Mouse (Mus musculus) skeletal muscle tissue, adult 2 months (tissue): ENCODE results near the gene Cep19.
"Not testable (repeated sequence)": the region's sequence is repeated elsewhere in the genome, so short reads cannot be mapped to it uniquely, and the experiment has no call there.

Experiments
- DNase-seq: peaks from one replicate; pipeline ENCODE4 v3.0.0-alpha.2; 2012; ENCODE audit warnings: low read depth, low spot score

The Cep19 gene

DNA sequence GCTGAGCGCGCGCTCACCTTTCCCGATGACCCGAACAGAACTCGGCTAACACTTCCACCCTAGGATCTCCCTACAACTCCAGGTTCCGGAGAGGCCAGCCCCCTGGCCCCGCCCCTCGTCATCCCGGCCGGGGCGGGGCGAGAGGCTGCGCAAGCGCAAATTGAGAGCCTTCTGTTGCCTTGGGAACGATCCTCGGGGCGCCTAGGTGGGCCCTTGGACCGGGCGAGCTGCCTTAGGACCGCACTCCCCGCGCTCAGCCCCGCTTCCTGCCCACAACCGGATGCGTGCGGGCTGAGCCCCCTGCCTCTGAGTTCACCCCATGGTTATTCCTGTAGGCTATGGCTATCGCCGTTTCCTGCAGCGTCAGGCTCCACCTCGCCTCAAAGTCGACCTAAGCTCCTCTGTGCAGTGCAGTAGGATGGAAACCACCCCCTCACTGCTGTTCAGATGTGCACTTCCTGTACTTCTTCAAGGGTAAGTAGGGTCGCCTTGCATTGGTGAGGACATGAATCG is at the start of gene Cep19, which contains the start of gene Pigx:
Gene Cep19 (plus strand): TSS at position 163 of the 513 bp plus-strand sequence.
Gene Pigx (minus strand): TSS at position 103 of the 513 bp plus-strand sequence.
- DNase-seq, result peak; percentile 73

DNA sequence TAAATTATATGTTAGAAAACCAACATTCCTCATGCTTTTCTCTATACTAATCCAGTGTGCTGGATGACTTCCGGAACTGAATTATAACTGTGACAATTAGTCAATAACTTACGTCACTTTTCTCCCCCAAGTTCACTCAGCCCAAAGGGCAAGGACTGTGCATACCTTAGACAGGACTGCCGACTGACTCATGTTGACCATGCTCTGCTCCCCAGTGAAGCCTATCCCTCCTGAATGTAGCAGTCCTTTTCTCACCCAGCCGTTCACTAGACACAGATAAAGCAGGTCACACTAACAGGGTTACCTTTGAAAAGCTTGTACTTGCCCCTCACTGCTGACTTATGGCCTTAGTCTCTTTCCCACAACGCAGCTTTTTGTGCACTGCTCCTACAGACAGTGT is 40.8 kb upstream of the Cep19 start:
- no peak for DNase-seq

DNA sequence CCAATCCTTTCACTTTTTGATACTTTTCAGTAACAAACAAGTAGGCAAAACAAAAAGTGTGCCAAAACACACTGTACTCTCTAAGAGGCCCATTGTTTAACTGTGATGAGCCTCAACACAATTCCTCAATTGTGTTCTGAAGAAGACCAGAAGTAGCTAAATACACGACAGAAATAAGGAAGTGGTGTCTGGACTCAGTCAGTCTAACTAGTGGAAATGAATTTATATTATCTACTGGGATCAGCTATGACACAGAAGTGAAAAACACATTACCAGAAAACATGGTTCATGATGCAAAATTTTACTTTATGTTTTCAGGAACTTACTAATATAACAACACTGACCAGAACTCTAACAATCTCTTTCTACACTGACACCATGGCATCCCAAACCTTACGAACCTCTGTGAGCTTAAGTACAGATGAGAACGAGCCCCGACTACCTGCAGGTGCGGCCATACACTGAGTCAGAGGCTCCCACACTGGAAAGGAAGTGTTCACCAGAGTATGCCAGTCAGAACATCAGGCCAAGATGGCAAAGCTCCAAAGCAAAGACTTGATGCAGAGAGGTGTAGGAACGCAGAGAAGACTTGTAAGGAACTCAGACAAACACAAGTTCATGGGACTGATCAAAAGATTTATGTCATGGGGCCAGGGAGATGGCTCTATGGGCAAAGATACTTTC is 39.6 kb upstream of the Cep19 start:
- DNase-seq, result no peak

DNA sequence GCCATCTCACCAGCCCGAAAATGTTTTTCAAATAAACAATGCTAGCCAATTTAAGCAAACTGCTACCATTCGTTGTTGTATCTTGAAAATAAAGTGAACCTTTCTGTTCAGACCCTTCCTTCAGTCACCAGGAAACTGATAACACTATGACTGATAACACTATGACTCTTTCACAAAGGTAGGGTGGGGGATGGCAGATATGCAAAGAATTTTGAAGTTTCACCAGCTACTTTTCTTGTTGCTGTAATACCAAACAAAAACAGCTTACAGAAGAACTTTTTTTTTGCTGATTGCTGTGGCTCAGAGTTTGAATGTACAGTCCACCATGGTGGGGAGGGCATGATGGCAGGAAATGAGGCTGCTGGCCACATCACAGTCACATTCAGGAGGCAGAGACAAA is 37.4 kb upstream of the Cep19 start:
- DNase-seq, result no peak

DNA sequence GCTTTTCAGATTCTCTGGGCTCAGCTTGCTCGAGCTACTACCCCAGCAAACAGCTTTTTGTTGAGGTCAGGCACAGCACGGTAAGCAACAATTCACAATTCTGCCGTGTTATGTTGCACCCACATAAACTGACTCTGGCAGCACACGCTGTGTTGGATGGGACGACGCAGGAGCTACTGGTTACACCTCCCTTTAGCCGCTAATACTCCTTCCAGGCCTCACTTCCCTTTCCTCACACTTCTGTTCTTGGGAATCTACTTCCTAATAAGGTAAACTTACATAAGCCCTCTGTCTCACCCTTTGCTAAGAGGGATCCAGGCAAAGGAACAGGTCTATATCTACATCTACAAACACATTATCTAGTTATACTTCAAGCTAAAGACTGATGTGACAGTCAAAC is 35.7 kb upstream of the Cep19 start:
- no peak for DNase-seq

DNA sequence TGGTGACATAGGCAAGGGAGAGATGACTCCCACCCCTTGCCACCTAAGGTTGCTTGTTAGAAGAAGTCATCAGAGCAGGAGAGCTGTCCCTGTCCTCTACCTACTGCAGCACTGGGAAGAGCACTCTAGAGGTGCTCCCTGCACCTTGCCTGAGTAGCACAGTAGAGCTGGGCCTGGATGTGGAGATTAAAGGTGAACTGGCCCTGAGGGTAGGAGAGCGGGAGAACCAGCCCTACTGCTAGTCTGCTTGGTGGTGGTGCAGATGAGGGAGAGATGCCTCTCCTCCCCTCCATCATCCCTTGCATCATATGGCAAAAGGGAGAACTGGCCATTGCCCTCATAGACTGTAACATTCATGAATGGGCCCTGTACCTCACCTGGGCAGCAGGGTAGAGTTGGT is 32.7 kb upstream of the Cep19 start:
- DNase-seq, result no peak

DNA sequence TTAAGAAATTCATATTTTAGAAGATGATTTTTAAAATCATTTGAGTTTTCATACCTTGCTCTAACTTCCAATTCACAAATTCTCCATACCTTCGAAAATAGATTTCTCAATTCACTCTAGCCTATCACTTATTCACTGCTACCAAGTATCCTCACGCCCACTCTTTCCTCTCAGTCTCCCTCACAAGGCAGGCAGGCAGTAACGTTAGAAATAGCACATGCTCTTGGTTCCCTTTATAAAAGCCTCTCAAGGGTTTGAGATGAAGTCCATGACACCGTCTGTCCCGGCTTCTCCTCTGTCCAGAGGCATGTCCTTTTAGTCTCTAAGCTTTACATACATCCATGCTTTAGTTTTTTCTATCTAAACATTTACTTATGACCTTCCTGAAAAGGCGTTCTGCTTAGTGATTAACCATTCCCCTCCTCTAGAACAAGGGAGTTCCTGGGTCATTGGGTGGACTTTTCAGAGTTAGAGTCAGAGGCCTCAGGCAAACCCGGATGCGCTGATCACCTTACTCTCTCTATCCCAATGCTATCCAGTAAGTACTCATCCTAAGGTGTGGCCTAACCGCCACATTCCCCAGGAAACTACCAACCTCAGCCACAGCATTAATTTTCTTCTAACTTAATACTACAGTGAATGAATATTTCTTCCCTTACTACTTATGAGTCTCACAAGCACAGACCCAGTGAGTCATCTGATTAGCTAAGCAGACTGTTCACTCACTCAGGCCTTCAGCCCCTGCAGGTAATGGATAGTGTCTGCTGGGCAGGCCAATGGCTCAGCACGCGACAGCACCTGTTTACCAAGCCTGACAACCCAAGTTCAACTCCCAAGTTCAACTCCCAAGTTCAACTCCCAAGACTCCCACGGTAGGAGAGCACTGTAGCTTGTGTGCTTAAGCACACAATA is 31.0 kb upstream of the Cep19 start:
- DNase-seq, result no peak

GRCm38 (mm10) chr16:32070070-32070469 is 29.5 kb upstream of the Cep19 start:
- not testable (repeated sequence) for DNase-seq

GRCm38 (mm10) chr16:32075762-32076161 is 23.8 kb upstream of the Cep19 start:
- no peak for DNase-seq

- DNase-seq, result no peak
Measured at GRCm38 (mm10) chr16:32076406-32076805, 23.2 kb upstream of the Cep19 start.

- DNase-seq, result no peak
Measured at GRCm38 (mm10) chr16:32077648-32078407, 21.8 kb upstream of the Cep19 start.

- DNase-seq, result no peak
Measured at GRCm38 (mm10) chr16:32078408-32078990, 21.1 kb upstream of the Cep19 start.

GRCm38 (mm10) chr16:32078991-32079511 is 20.5 kb upstream of the Cep19 start, which contains the start of gene Pak2:
TSS of gene Pak2 (minus strand) at chr16:32079342.
- DNase-seq, result peak; percentile 75

DNA sequence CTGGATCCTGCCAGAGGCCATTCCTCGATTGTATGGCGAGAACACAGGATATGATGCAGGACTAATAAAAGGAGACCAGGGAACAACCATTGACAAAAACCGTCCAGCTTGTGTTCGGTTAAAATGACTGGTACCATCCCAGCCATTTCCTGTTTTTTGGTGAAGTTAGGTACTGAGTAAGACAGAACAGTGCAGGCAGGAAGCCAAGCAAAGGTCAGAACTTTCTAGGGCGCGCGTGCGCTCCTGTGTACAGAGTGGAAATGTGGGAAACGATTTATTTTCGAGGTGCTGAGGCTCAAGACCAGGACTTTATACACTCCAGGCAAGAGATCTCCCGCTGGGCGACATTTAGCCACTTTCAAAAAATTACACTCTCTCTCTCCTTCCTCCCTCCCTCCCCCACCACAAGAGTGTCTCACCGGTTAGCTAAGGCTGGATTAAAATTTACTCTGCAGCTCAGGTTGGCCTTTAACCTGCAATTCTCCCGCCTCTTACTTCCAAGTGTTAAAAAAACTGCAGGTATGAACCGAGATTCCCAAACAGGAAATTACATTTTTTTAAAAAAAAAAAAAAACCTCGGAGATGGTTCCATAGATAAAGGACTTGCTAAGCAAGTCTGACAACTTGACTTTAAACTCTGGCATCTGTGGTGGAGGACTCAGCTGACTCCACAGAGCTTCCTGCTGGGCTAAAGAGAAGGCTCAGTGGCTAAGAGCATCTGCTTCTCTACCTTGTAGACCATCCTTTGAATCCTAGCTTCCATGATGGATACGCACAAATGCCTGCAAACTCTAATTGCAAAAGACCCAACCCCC is 11.8 kb upstream of the Cep19 start:
- DNase-seq, result no peak

DNA sequence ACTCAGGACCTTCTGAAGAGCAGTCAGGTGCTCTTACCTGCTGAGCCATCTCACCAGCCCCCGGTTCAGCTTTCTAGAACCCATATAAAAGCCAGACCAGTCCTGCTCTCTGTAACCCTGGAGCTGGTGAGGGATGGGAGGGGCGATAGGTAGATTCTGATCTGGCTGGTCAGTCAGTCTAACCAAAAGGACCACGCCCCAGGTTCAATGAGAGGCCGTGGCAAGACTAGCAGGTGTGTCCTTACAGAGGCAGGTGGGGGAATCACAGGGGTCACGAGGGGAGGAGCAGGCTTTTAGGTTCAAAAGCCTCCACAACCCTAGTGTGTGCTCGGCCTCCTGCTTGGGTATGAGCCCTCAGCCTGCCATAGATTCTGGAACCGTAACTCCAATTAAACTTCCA is 8.1 kb upstream of the Cep19 start:
- DNase-seq, result no peak

GRCm38 (mm10) chr16:32097757-32098156 is 1.8 kb upstream of the Cep19 start:
- DNase-seq, result not testable (repeated sequence)

- DNase-seq, result no peak
Measured at GRCm38 (mm10) chr16:32098897-32099637, 533 bp upstream of the Cep19 start.

- no peak for DNase-seq
Measured at GRCm38 (mm10) chr16:32102295-32102694, 2.7 kb downstream of the Cep19 start.

DNA sequence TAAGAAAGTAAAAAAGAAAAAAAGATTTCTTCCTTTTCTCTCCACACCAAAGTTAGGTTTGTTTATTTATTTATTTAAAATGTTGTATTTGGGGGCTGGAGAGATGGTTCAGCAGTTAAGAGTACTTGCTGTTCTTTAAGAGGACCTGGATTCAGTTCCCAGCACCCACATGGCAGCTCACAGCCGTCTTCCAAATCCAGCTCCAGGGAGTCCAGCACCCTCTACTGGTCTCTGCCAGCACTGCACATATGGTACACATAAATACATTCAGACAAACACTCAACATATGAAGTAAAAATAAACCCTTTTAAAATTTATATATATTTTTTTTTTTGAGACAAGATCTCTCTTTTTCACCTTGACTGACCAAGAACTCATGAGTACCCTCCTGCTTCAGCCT is 6.1 kb downstream of the Cep19 start:
- no peak for DNase-seq
